28 mouse cellular contexts compared by ENCODE assay signal in genomic region chr2:135998886-135999285, GRCm38 (mm10). TPM values are rescaled to one million over a fixed set of nuclear protein-coding genes. Genes with fewer than 3 reads are reported as not detected.
DNase-seq lines count a peak whose midpoint lies in the region; ATAC-seq lines count a peak whose summit lies in the region.
"Had no signal": no experiment of that assay in that cellular context is flagged by ENCODE, and none has a peak within 500 bp of the region (broad histone marks: within the 10 kb centered on the region; RNA-seq: fewer than 3 reads in every experiment).

No protein-coding gene starts in this region.

- WGBS in hindbrain, embryonic 12.5 days = 83% methylated on average over 7 of the region's 7 CpGs
- WGBS in hindbrain, embryonic 11.5 days = 88% methylated on average over 7 of the region's 7 CpGs
- WGBS in hindbrain, embryonic 15.5 days = 81% methylated on average over 7 of the region's 7 CpGs
- 94% methylated on average over 7 of the region's 7 CpGs for WGBS in hindbrain, embryonic 10.5 days

- H3K36me3 ChIP-seq in hindbrain, embryonic 12.5 days = no peaks in the 10 kb centered on the region
- H3K36me3 ChIP-seq in hindbrain, embryonic 11.5 days (ENCODE audit: control insufficient read depth, insufficient read depth, low read length) = no peaks in the 10 kb centered on the region
- H3K36me3 ChIP-seq in hindbrain, embryonic 15.5 days = peaks cover 8% of the 10 kb centered on the region; the same call in 1 of the 2 replicates
- 0 out of 2 replicates have a peak, but pooled peaks cover 6% of the 10 kb centered on the region for H3K36me3 ChIP-seq in hindbrain, embryonic 10.5 days
- H3K36me3 ChIP-seq: embryonic facial prominence, embryonic 10.5 days; forebrain, embryonic 12.5 days; forebrain, embryonic 15.5 days; intestine, embryonic 15.5 days had no signal

- H3K4me1 ChIP-seq in hindbrain, embryonic 12.5 days = peaks cover 3% of the 10 kb centered on the region; the same call in 1 of the 2 replicates
- no peaks in the 10 kb centered on the region; the same call in 1 of the 2 replicates for H3K4me1 ChIP-seq in hindbrain, embryonic 11.5 days (replicated peaks; ENCODE audit: control insufficient read depth, insufficient read depth, low read length)
- peaks cover 14% of the 10 kb centered on the region for H3K4me1 ChIP-seq in hindbrain, embryonic 15.5 days (replicated peaks)
- no peaks in the 10 kb centered on the region for H3K4me1 ChIP-seq in hindbrain, embryonic 10.5 days (replicated peaks)
- H3K4me1 ChIP-seq: heart, embryonic 12.5 days; heart, embryonic 15.5 days; intestine, embryonic 15.5 days had no signal

- no peak for ATAC-seq in hindbrain, embryonic 12.5 days (ENCODE audit: low FRiP score)
- no peak for ATAC-seq in hindbrain, embryonic 11.5 days (ENCODE audit: low FRiP score)
- no peak for ATAC-seq in hindbrain, embryonic 15.5 days (ENCODE audit: low FRiP score, low read depth)
- ATAC-seq: activated CD4-positive, CD25-positive, alpha-beta regulatory T cell, adult 4 months; CD4-positive, CD25-positive, alpha-beta regulatory T cell, adult 4 months; forebrain, embryonic 15.5 days; intestine, embryonic 15.5 days had no signal

- H3K27me3 ChIP-seq in hindbrain, embryonic 12.5 days = no peaks in the 10 kb centered on the region
- no peaks in the 10 kb centered on the region for H3K27me3 ChIP-seq in hindbrain, embryonic 11.5 days (ENCODE audit: control insufficient read depth, insufficient read depth, low read length)
- no peaks in the 10 kb centered on the region for H3K27me3 ChIP-seq in hindbrain, embryonic 15.5 days
- no peaks in the 10 kb centered on the region for H3K27me3 ChIP-seq in hindbrain, embryonic 10.5 days (ENCODE audit: insufficient read depth, poor library complexity, severe bottlenecking)
- H3K27me3 ChIP-seq: embryonic facial prominence, embryonic 13.5 days; forebrain, embryonic 12.5 days; forebrain, embryonic 15.5 days; heart, embryonic 12.5 days; heart, embryonic 15.5 days; intestine, embryonic 15.5 days had no signal

- DNase-seq in hindbrain, embryonic 11.5 days (ENCODE audit: low spot score) = no peak
- no peak for DNase-seq in hindbrain, embryonic 10.5 days (ENCODE audit: low spot score)
- DNase-seq in ZHBTc4 (ENCODE audit: low read depth, low spot score) = peak; percentile 6
- DNase-seq in kidney, postnatal 14 days = no peak
- DNase-seq: adrenal gland, adult 8-10 months; adrenal gland, postnatal 25 days; cerebellum, adult 11-12 months; cerebellum, adult 8-10 months; cerebellum, postnatal 10 days; cerebellum, postnatal 36 days; gastrocnemius, postnatal 25 days; heart, adult 2 months; heart, postnatal 10 days; heart, postnatal 4 days; kidney, adult 11 months had no signal

- peak overlapping the region; percentile 35; the same call in 1 of the 2 replicates for H3K27ac ChIP-seq in hindbrain, embryonic 12.5 days
- H3K27ac ChIP-seq in hindbrain, embryonic 11.5 days (ENCODE audit: low read depth, low read length) = no peak overlapping the region
- H3K27ac ChIP-seq in hindbrain, embryonic 15.5 days (replicated peaks) = peak overlapping the region; percentile 68; the same call in 1 of the 2 replicates
- no peak overlapping the region for H3K27ac ChIP-seq in hindbrain, embryonic 10.5 days
- H3K27ac ChIP-seq: embryonic facial prominence, embryonic 10.5 days; embryonic facial prominence, embryonic 13.5 days; forebrain, embryonic 12.5 days; heart, adult 2 months; heart, embryonic 15.5 days; intestine, embryonic 15.5 days had no signal

- H3K9ac ChIP-seq in hindbrain, embryonic 12.5 days = no peak overlapping the region
- no peak overlapping the region for H3K9ac ChIP-seq in hindbrain, embryonic 11.5 days (ENCODE audit: low read depth, low read length)
- no peak overlapping the region for H3K9ac ChIP-seq in hindbrain, embryonic 15.5 days
- H3K9ac ChIP-seq: embryonic facial prominence, embryonic 13.5 days; forebrain, embryonic 12.5 days; heart, embryonic 12.5 days; heart, embryonic 15.5 days; intestine, embryonic 15.5 days had no signal

- no peak overlapping the region for H3K4me3 ChIP-seq in hindbrain, embryonic 12.5 days
- no peak overlapping the region for H3K4me3 ChIP-seq in hindbrain, embryonic 11.5 days (ENCODE audit: low read depth, low read length)
- no peak overlapping the region for H3K4me3 ChIP-seq in hindbrain, embryonic 15.5 days
- no peak overlapping the region for H3K4me3 ChIP-seq in hindbrain, embryonic 10.5 days
- H3K4me3 ChIP-seq: embryonic facial prominence, embryonic 10.5 days; embryonic facial prominence, embryonic 13.5 days; erythroblast, embryonic 14.5 days; forebrain, embryonic 12.5 days; forebrain, embryonic 15.5 days; heart, adult 2 months; heart, embryonic 12.5 days; heart, embryonic 15.5 days; intestine, embryonic 15.5 days had no signal

- no peak overlapping the region for H3K4me2 ChIP-seq in hindbrain, embryonic 12.5 days (replicated peaks)
- H3K4me2 ChIP-seq in hindbrain, embryonic 11.5 days (replicated peaks; ENCODE audit: low read depth, low read length) = no peak overlapping the region
- peak overlapping the region; percentile 10; the same call in 1 of the 2 replicates for H3K4me2 ChIP-seq in hindbrain, embryonic 15.5 days
- H3K4me2 ChIP-seq: embryonic facial prominence, embryonic 13.5 days; forebrain, embryonic 12.5 days; forebrain, embryonic 15.5 days; heart, embryonic 12.5 days; heart, embryonic 15.5 days; intestine, embryonic 15.5 days had no signal

- H3K9me3 ChIP-seq in hindbrain, embryonic 12.5 days (replicated peaks) = no peaks in the 10 kb centered on the region
- no peaks in the 10 kb centered on the region for H3K9me3 ChIP-seq in hindbrain, embryonic 11.5 days (ENCODE audit: control insufficient read depth, low read length)
- no peaks in the 10 kb centered on the region for H3K9me3 ChIP-seq in hindbrain, embryonic 15.5 days
- no peaks in the 10 kb centered on the region for H3K9me3 ChIP-seq in hindbrain, embryonic 10.5 days
- H3K9me3 ChIP-seq: embryonic facial prominence, embryonic 10.5 days; embryonic facial prominence, embryonic 13.5 days; forebrain, embryonic 12.5 days; forebrain, embryonic 15.5 days; heart, embryonic 12.5 days; heart, embryonic 15.5 days; intestine, embryonic 15.5 days had no signal

RNA-seq across cellular contexts. Expression of gene Lamp5, which starts 53.2 kb away (rescaled TPM):
- polyA plus RNA-seq in hindbrain, embryonic 12.5 days (2016; fragmentation: Nextera tagmentation; extraction: Ambion mirVana) = 111 and 135 TPM in 2 replicates
- polyA plus RNA-seq in hindbrain, embryonic 11.5 days (2014; fragmentation: Nextera tagmentation; extraction: Ambion mirVana) = 73.1 and 88.1 TPM in 2 replicates
- polyA plus RNA-seq in hindbrain, embryonic 15.5 days (2015; fragmentation: Nextera tagmentation; extraction: Ambion mirVana) = 168 and 193 TPM in 2 replicates
- 8.6 and 64.0 TPM in 2 replicates for polyA plus RNA-seq in hindbrain, embryonic 10.5 days (2016; fragmentation: Nextera tagmentation; extraction: Ambion mirVana)
- polyA plus RNA-seq: activated CD4-positive, CD25-positive, alpha-beta regulatory T cell, adult 4 months; C2C12; CD4-positive, CD25-positive, alpha-beta regulatory T cell, adult 4 months; erythroblast, embryonic 14.5 days; heart, adult 2 months; heart, embryonic 15.5 days; intestine, embryonic 15.5 days had no signal

Comparison
In these comparisons a context has a peak if more than half of its experiments do, and no peak if none do; other contexts are left out.
1. H3K27ac ChIP-seq: peak in hindbrain, embryonic 12.5 days (single experiment) and hindbrain, embryonic 15.5 days (single experiment); none in hindbrain, embryonic 11.5 days (single experiment) and hindbrain, embryonic 10.5 days (single experiment).